Mouse (Mus musculus) megakaryocyte, embryonic 14.5 days (primary cell): ENCODE results near the gene Atraid. TPM values are rescaled to one million over a fixed set of nuclear protein-coding genes. Genes with fewer than 3 reads are reported as not detected.
A peak's percentile ranks its signal among the peaks of the same experiment; 100 is the strongest.
"Not testable (repeated sequence)": the region's sequence is repeated elsewhere in the genome, so short reads cannot be mapped to it uniquely, and the experiment has no call there.

Source experiments
- H3K27me3 ChIP-seq: replicated peaks from 2 replicates; pipeline ENCODE3; 2012; ENCODE audit warnings: inconsistent platforms
- H3K36me3 ChIP-seq: replicated peaks from 2 replicates; pipeline ENCODE3; 2012; ENCODE audit warnings: low read length, inconsistent platforms, mixed read lengths
- H3K4me1 ChIP-seq: 2 replicates; pipeline ENCODE4 v1.6.1; 2012; ENCODE audit warnings: inconsistent platforms
- H3K4me3 ChIP-seq: replicated peaks from 2 replicates; pipeline ENCODE3; 2012; ENCODE audit warnings: moderate library complexity, mild to moderate bottlenecking, inconsistent platforms
- H3K9me3 ChIP-seq: 2 replicates; pipeline ENCODE4 v1.6.1; 2012; ENCODE audit warnings: inconsistent platforms
- FLI1 ChIP-seq: IDR thresholded peaks from 2 replicates; pipeline ENCODE4 v1.6.1; 2012; ENCODE audit warnings: low read length, inconsistent platforms, mixed read lengths
- GATA1 ChIP-seq: IDR thresholded peaks from 3 replicates; pipeline ENCODE4 v1.6.1; 2012; ENCODE audit warnings: mixed read lengths, low read length, inconsistent platforms, borderline replicate concordance
- polyA plus RNA-seq: library from polyadenylated mRNA; stranded (reverse); fragments of >175 nt; gene quantifications from 2 replicates; pipeline ENCODE4 v1.2.3, GENCODE M21; 2012; ENCODE audit warnings: low replicate concordance; ENCODE audit not compliant: insufficient read depth

The Atraid gene
- polyA plus RNA-seq, 1 experiment, result 48.6 TPM

GRCm38 (mm10) chr5:31024641-31025040 is 23.5 kb upstream of the Atraid start:
- Histone ChIP-seq H3K9me3 (no peaks in the 10 kb centered on the region), H3K4me1 (no peaks in the 10 kb centered on the region), H3K36me3 (no peaks in the 10 kb centered on the region), H3K4me3 (no peak overlapping the region), H3K27me3 (peaks cover 51% of the 10 kb centered on the region)
- TF ChIP-seq FLI1 (no peak), GATA1 (no peak)

GRCm38 (mm10) chr5:31030926-31031325 is 17.2 kb upstream of the Atraid start:
- H3K4me3 ChIP-seq, result no peak overlapping the region
- H3K4me1 ChIP-seq, result peaks cover 10% of the 10 kb centered on the region
- no peak for TF ChIP-seq GATA1
- no peak for TF ChIP-seq FLI1
- no peaks in the 10 kb centered on the region for H3K9me3 ChIP-seq
- no peaks in the 10 kb centered on the region for H3K36me3 ChIP-seq
- H3K27me3 ChIP-seq, result peaks cover 50% of the 10 kb centered on the region

- H3K4me1 ChIP-seq, result peaks cover 10% of the 10 kb centered on the region
- H3K36me3 ChIP-seq, result peaks cover 3% of the 10 kb centered on the region
- no peak overlapping the region for H3K4me3 ChIP-seq
- H3K9me3 ChIP-seq, result no peaks in the 10 kb centered on the region
- H3K27me3 ChIP-seq, result peaks cover 49% of the 10 kb centered on the region
- TF ChIP-seq GATA1 (no peak), FLI1 (no peak)
Observed at GRCm38 (mm10) chr5:31031508-31031907, 16.6 kb upstream of the Atraid start.

GRCm38 (mm10) chr5:31034669-31035068 is 13.4 kb upstream of the Atraid start:
- no peak for TF ChIP-seq FLI1
- TF ChIP-seq GATA1, result no peak
- Histone ChIP-seq H3K4me3 (no peak overlapping the region), H3K36me3 (peaks cover 29% of the 10 kb centered on the region), H3K9me3 (no peaks in the 10 kb centered on the region), H3K27me3 (peaks cover 38% of the 10 kb centered on the region), H3K4me1 (peaks cover 10% of the 10 kb centered on the region)

- peaks cover 29% of the 10 kb centered on the region for H3K27me3 ChIP-seq
- H3K9me3 ChIP-seq, H3K4me1 ChIP-seq, H3K4me3 ChIP-seq: not testable (repeated sequence)
- peaks cover 47% of the 10 kb centered on the region for H3K36me3 ChIP-seq
Observed at GRCm38 (mm10) chr5:31036556-31036955, 11.6 kb upstream of the Atraid start.

GRCm38 (mm10) chr5:31038171-31038845 is 9.8 kb upstream of the Atraid start:
- Histone ChIP-seq H3K9me3 (no peaks in the 10 kb centered on the region), H3K27me3 (peaks cover 20% of the 10 kb centered on the region), H3K4me1 (peaks cover 4% of the 10 kb centered on the region; the same call in 1 of the 2 replicates), H3K36me3 (peaks cover 63% of the 10 kb centered on the region), H3K4me3 (no peak overlapping the region)
- TF ChIP-seq GATA1 (no peak), FLI1 (no peak)

GRCm38 (mm10) chr5:31046416-31046815 is 1.7 kb upstream of the Atraid start:
- Histone ChIP-seq H3K9me3 (no peaks in the 10 kb centered on the region), H3K27me3 (no peaks in the 10 kb centered on the region), H3K4me3 (no peak overlapping the region), H3K4me1 (peaks cover 21% of the 10 kb centered on the region), H3K36me3 (peaks cover 34% of the 10 kb centered on the region)
- TF ChIP-seq GATA1 (no peak), FLI1 (no peak)

- Histone ChIP-seq H3K4me3 (peak overlapping the region; percentile 99), H3K27me3 (no peaks in the 10 kb centered on the region), H3K4me1 (peaks cover 21% of the 10 kb centered on the region), H3K36me3 (peaks cover 31% of the 10 kb centered on the region), H3K9me3 (no peaks in the 10 kb centered on the region)
- TF ChIP-seq GATA1 (no peak), FLI1 (no peak)
Observed at GRCm38 (mm10) chr5:31047074-31047473, 1.0 kb upstream of the Atraid start.

- Histone ChIP-seq H3K9me3 (no peaks in the 10 kb centered on the region), H3K36me3 (peaks cover 27% of the 10 kb centered on the region), H3K27me3 (no peaks in the 10 kb centered on the region), H3K4me3 (peak within 1 kb of the TSS; percentile 99), H3K4me1 (peaks cover 23% of the 10 kb centered on the region)
- TF ChIP-seq FLI1, result no peak
- TF ChIP-seq GATA1, result no peak
Observed at GRCm38 (mm10) chr5:31048763-31049641, 890 bp downstream of the Atraid start, which contains the start of gene Slc5a6. Gene Slc5a6, minus strand, starts transcription at chr5:31048924.

GRCm38 (mm10) chr5:31050427-31050826 is 2.3 kb downstream of the Atraid start:
- Histone ChIP-seq H3K36me3 (peaks cover 20% of the 10 kb centered on the region), H3K4me1 (peaks cover 34% of the 10 kb centered on the region), H3K9me3 (no peaks in the 10 kb centered on the region)

GRCm38 (mm10) chr5:31053728-31054127 is 5.6 kb downstream of the Atraid start:
- not testable (repeated sequence) for H3K27me3 ChIP-seq, H3K9me3 ChIP-seq
- peak overlapping the region; percentile 97 for H3K4me3 ChIP-seq
- H3K4me1 ChIP-seq, result peaks cover 46% of the 10 kb centered on the region
- peaks cover 40% of the 10 kb centered on the region for H3K36me3 ChIP-seq

More at GRCm38 (mm10) chr5:31050427-31050826, 2.3 kb downstream of the Atraid start:
- H3K4me3 ChIP-seq, result no peak overlapping the region
- H3K27me3 ChIP-seq, result no peaks in the 10 kb centered on the region
- TF ChIP-seq FLI1, result no peak
- TF ChIP-seq GATA1, result no peak
